Mouse (Mus musculus) liver, embryonic 12.5 days (tissue): Measurements from ENCODE around the gene Wdr1. TPM values are rescaled to one million over a fixed set of nuclear protein-coding genes. Genes with fewer than 3 reads are reported as not detected.
"Not testable (repeated sequence)": the region's sequence is repeated elsewhere in the genome, so short reads cannot be mapped to it uniquely, and the experiment has no call there.

Experiments used
- ATAC-seq: fragments of 200-750 bp; cut with Nextera tagmentation; 2 replicates; pipeline ENCODE4 v1.8.0; 2017; ENCODE audit warnings: moderate number of reproducible peaks, mild to moderate bottlenecking, moderate library complexity
- H3K27ac ChIP-seq: fragments of 300-500 bp; sonication (generic); 2 replicates; pipeline ENCODE4 v1.5.1; 2016; ENCODE audit warnings: mild to moderate bottlenecking
- H3K27me3 ChIP-seq: fragments of 300-500 bp; sonication (generic); replicated peaks from 2 replicates; pipeline ENCODE4 v1.6.1; 2016; ENCODE audit warnings: mild to moderate bottlenecking, moderate library complexity
- H3K36me3 ChIP-seq: fragments of 300-500 bp; sonication (generic); 2 replicates; pipeline ENCODE4 v1.6.1; 2016; ENCODE audit warnings: mild to moderate bottlenecking, moderate library complexity
- H3K4me1 ChIP-seq: fragments of 300-500 bp; sonication (generic); 2 replicates; pipeline ENCODE4 v1.6.1; 2016
- H3K4me2 ChIP-seq: fragments of 300-500 bp; sonication (generic); 2 replicates; pipeline ENCODE4 v1.6.1; 2016; ENCODE audit warnings: mild to moderate bottlenecking, moderate library complexity
- H3K4me3 ChIP-seq: fragments of 300-500 bp; sonication (generic); 2 replicates; pipeline ENCODE4 v1.5.1; 2016; ENCODE audit warnings: mild to moderate bottlenecking, moderate library complexity
- H3K9ac ChIP-seq: fragments of 300-500 bp; sonication (generic); 2 replicates; pipeline ENCODE4 v1.6.1; 2016; ENCODE audit warnings: mild to moderate bottlenecking, moderate library complexity
- H3K9me3 ChIP-seq: fragments of 300-500 bp; sonication (generic); replicated peaks from 2 replicates; pipeline ENCODE4 v1.6.1; 2016; ENCODE audit warnings: mild to moderate bottlenecking, moderate library complexity
- WGBS: fragments of 180-500 bp; shearing (Covaris S2); methylation state at CpG from one replicate; pipeline ENCODE4 v1.1.7; 2016; ENCODE audit not compliant: insufficient replicate concordance; 5-methylcytosine and 5-hydroxymethylcytosine counted together
- polyA plus RNA-seq: library from polyadenylated mRNA; unstranded; fragments of >200 nt; fragmentation: Nextera tagmentation; extraction: Ambion mirVana; gene quantifications from 2 replicates; pipeline ENCODE4 v1.2.1, GENCODE M21; 2016

Wdr1 gene
- polyA plus RNA-seq, 1 experiment from 2014 or later = 131 TPM

DNA sequence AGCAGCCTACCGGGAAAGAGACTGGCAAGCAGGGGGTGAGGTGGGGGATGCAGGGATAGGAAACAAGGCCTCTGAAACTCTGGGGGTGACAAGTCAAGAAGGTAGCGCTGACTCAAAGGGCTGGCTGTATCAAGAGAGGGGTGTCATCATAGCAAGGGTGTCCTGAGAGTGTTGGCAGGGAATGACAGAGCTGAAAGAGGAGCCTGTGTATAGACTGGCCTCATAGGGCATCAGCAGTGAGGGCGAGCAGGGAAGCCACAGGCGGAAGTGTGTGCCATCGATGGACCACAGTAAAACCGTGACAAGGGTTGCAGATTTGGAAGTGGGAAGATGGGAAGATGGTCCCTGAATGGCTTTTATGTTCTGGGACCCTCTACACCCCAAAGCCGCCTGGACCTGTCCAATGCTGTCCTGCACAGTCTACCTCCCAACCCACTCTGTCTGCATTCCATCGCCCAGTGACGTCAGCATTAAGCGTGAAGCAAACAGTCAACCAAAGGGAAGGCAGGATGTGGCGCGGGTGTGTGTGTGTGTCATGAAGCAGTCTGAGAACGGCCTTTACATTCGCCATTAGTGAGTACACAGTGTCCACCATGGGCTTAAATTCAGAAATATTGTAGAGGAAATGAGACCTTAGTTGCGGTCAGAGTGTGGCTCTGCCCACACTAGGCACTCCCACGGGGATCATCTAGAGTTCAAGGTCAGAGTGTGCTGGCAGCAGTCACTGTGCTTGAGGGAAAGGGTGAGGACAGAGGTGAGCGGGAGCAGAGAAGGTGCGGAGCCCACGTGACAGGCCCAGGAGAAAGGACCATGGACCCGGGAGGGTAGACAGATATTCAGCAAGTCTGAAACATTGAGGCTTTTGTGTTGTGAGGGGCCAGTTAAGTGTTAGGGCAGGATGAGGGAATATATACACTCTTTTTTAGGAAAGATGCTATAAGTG lies 74.1 kb downstream of the Wdr1 start:
- peaks cover 3% of the 10 kb centered on the region; the same call in 1 of the 2 replicates for H3K27me3 ChIP-seq
- H3K36me3 ChIP-seq = no peaks in the 10 kb centered on the region
- peaks cover 54% of the 10 kb centered on the region for H3K4me1 ChIP-seq
- H3K9ac ChIP-seq = 0 out of 2 replicates have a peak overlapping the region, but pooled peaks have one; percentile 5
- no peak overlapping the region for H3K27ac ChIP-seq
- H3K4me2 ChIP-seq = peak overlapping the region; percentile 32
- 0 out of 2 replicates have a peak overlapping the region, but pooled peaks have one; percentile 10 for H3K4me3 ChIP-seq
- WGBS = 72% methylated on average over 20 of the region's 20 CpGs
- ATAC-seq = no peak
- no peaks in the 10 kb centered on the region for H3K9me3 ChIP-seq

GRCm38 (mm10) chr5:38488026-38488425 lies 75.0 kb downstream of the Wdr1 start:
- peaks cover 53% of the 10 kb centered on the region for H3K4me1 ChIP-seq
- H3K27ac ChIP-seq = peak overlapping the region; percentile 61; the same call in 1 of the 2 replicates
- no peaks in the 10 kb centered on the region for H3K9me3 ChIP-seq
- 0 out of 2 replicates have a peak overlapping the region, but pooled peaks have one; percentile 10 for H3K4me3 ChIP-seq
- H3K27me3 ChIP-seq = peaks cover 3% of the 10 kb centered on the region; the same call in 1 of the 2 replicates
- no peaks in the 10 kb centered on the region for H3K36me3 ChIP-seq
- peak overlapping the region; percentile 30; the same call in 1 of the 2 replicates for H3K9ac ChIP-seq
- H3K4me2 ChIP-seq = peak overlapping the region; percentile 32
- no peak for ATAC-seq
- 64% methylated on average over 6 of the region's 6 CpGs for WGBS

GRCm38 (mm10) chr5:38487247-38487646 lies 75.8 kb downstream of the Wdr1 start:
- Histone ChIP-seq H3K27ac (peak overlapping the region; percentile 61), H3K27me3 (peaks cover 3% of the 10 kb centered on the region; the same call in 1 of the 2 replicates), H3K4me3 (no peak overlapping the region), H3K4me2 (peak overlapping the region; percentile 32), H3K4me1 (peaks cover 60% of the 10 kb centered on the region), H3K9ac (peak overlapping the region; percentile 30), H3K36me3 (no peaks in the 10 kb centered on the region), H3K9me3 (no peaks in the 10 kb centered on the region)
- peak; percentile 90 for ATAC-seq
- 48% methylated on average over 4 of the region's 4 CpGs for WGBS

DNA sequence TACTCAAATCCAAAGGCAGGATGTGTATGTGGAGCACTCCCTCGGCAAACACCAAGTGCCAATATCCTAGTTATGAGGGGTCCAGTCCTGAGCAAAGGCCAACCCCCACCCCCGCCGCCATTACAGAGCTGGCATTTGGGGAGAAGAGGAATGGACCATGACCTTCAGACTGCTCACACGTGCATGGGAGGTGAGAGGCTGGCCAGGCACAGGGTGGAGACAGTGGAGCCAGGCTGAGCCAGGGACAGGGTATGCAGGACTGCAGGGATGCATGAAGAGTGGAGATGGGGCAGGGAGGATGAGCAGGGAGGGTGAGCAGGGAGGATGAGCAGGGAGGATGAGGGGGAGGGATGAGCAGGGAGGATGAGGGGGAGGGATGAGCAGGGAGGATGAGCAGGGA lies 77.1 kb downstream of the Wdr1 start:
- no peaks in the 10 kb centered on the region for H3K36me3 ChIP-seq
- no peaks in the 10 kb centered on the region for H3K9me3 ChIP-seq
- ATAC-seq = no peak
- H3K4me2 ChIP-seq = no peak overlapping the region
- peaks cover 63% of the 10 kb centered on the region for H3K4me1 ChIP-seq
- no peak overlapping the region for H3K27ac ChIP-seq
- WGBS = 58% methylated on average over 4 of the region's 4 CpGs
- peaks cover 3% of the 10 kb centered on the region; the same call in 1 of the 2 replicates for H3K27me3 ChIP-seq
- H3K4me3 ChIP-seq = no peak overlapping the region
- no peak overlapping the region for H3K9ac ChIP-seq

DNA sequence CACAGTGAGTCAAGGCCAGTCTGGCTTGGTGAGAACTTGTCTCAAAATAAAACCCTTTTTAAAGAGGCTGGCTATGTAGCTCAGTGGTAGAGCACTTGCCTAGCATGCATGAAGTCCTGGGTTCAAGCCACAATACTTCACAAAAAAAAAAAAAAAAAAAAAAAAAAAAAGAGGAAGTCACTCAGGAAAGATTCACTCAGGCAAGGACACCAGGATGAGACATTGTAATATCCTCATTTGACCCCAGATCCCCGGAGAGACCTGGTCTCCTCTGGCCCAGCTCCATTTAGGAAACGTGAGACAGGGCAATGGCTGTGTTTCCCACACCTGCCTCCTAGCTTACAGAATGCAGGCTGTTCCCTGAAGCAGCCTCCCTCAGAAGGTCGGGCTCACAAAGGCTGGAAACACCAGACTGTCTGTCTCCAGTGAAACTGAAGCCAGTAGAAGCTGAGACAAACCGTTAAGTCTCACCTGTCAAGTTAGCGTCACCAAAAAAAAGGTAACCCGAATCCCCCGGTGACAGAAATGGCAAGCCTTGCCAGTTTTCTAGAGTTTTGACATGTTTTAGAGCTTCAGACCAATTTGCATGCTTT lies 79.4 kb downstream of the Wdr1 start:
- Histone ChIP-seq H3K4me3 (no peak overlapping the region), H3K36me3 (no peaks in the 10 kb centered on the region), H3K27me3 (no peaks in the 10 kb centered on the region), H3K9ac (no peak overlapping the region), H3K9me3 (no peaks in the 10 kb centered on the region), H3K27ac (no peak overlapping the region), H3K4me2 (no peak overlapping the region), H3K4me1 (peaks cover 65% of the 10 kb centered on the region)
- WGBS = 52% methylated on average over 7 of the region's 7 CpGs
- ATAC-seq = no peak

GRCm38 (mm10) chr5:38480822-38481707 lies 82.0 kb downstream of the Wdr1 start:
- Histone ChIP-seq H3K4me2 (peak overlapping the region; percentile 93), H3K4me1 (peaks cover 60% of the 10 kb centered on the region), H3K9ac (peak overlapping the region; percentile 80), H3K36me3 (peaks cover 13% of the 10 kb centered on the region), H3K27ac (peak overlapping the region; percentile 86), H3K4me3 (peak overlapping the region; percentile 64), H3K27me3 (no peaks in the 10 kb centered on the region), H3K9me3 (no peaks in the 10 kb centered on the region; the same call in 1 of the 2 replicates)
- ATAC-seq = no peak
- 71% methylated on average over 10 of the region's 10 CpGs for WGBS

DNA sequence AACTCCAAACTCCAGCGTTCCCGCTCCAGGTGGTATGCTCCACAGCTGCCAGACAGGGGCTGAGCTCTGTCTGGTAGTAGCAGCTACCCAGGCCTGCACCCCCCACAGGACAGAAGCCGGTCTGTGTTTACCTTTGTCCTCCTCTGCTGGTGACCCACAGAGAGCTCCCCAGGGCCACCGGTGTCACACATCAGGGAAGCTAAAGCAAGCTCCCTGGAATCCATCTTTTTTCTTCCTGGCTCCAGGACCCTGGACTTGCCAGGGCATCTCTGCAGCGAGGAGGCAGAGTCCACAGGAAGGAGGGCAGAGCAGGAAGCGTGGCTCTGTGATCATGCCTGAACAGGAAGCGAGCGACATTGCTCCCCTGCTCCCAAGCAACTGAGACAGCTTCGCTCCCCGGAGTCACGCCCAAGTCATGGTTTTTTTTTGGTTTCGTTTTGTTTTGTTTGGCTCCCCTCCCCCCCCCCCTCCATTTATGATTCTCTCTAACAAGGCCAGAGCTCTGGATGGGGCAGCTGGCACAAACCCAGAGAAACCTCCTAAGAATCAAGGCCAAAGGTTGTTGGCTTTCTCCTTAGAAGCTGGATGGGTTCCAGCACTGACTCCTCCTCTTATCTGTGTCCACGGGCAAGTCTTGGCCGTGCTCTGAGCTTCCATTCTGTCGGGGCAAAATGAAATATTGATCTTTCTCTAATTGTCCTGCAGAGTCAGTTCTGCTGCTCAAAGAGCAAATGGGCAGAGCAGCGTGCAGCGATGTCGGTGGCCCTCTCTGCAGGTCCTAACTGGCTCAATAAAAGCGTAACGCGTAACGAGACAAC lies 82.9 kb downstream of the Wdr1 start:
- Histone ChIP-seq H3K9ac (peak overlapping the region; percentile 80), H3K36me3 (peaks cover 16% of the 10 kb centered on the region), H3K4me2 (peak overlapping the region; percentile 93), H3K27ac (peak overlapping the region; percentile 86), H3K4me3 (peak overlapping the region; percentile 64), H3K27me3 (no peaks in the 10 kb centered on the region), H3K4me1 (peaks cover 60% of the 10 kb centered on the region), H3K9me3 (no peaks in the 10 kb centered on the region; the same call in 1 of the 2 replicates)
- peak; percentile 73 for ATAC-seq
- WGBS = 25% methylated on average over 20 of the region's 22 CpGs

DNA sequence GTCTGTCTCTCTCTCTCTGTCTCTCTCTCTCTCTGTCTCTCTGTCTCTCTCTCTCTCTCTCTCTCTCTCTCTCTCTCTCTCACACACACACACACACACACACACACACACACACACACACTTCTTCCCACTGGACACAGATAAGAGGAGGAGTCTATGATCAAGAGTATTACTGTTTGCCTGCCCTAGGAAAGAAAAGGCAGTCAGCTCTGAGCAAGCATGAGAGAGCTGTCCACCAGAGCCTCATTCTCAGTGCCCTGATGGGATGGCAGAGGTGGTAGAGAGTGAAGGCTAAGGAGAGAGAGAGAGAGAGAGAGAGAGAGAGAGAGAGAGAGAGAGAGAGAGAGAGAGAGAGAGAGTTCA lies 83.5 kb downstream of the Wdr1 start:
- H3K9ac ChIP-seq = peak overlapping the region; percentile 80
- H3K27ac ChIP-seq = peak overlapping the region; percentile 86
- peaks cover 60% of the 10 kb centered on the region for H3K4me1 ChIP-seq
- H3K27me3 ChIP-seq, H3K9me3 ChIP-seq: not testable (repeated sequence)
- H3K36me3 ChIP-seq = peaks cover 16% of the 10 kb centered on the region
- peak overlapping the region; percentile 64 for H3K4me3 ChIP-seq
- H3K4me2 ChIP-seq = peak overlapping the region; percentile 93
- ATAC-seq = peak; percentile 52

DNA sequence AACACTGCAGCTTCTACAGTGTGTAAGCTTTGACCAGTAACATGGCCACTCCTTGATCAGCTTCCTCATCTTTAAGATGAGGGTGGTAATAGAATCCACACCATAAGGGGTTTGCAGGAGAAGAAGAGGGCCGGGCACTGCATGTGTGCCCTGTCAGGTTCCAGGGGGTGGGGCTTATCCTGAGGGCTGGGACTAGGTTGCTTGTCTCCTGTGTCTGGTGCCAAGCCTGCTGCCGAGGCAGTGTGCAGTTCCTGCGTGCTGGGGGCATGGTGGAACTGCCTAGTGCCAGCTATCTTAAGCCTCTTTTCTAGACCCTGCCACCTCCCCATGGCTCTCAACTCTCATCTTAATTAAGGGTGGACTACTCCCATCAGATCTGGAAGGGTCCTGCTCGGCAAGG lies 84.0 kb downstream of the Wdr1 start:
- H3K27me3 ChIP-seq = no peaks in the 10 kb centered on the region
- H3K9ac ChIP-seq = peak overlapping the region; percentile 80
- H3K4me3 ChIP-seq = peak overlapping the region; percentile 64
- no peaks in the 10 kb centered on the region; the same call in 1 of the 2 replicates for H3K9me3 ChIP-seq
- WGBS = 13% methylated on average over 4 of the region's 4 CpGs
- ATAC-seq = peak; percentile 78
- peak overlapping the region; percentile 86 for H3K27ac ChIP-seq
- H3K36me3 ChIP-seq = peaks cover 16% of the 10 kb centered on the region
- H3K4me1 ChIP-seq = peaks cover 60% of the 10 kb centered on the region
- peak overlapping the region; percentile 93 for H3K4me2 ChIP-seq

- Histone ChIP-seq H3K4me1 (peaks cover 55% of the 10 kb centered on the region), H3K27me3 (no peaks in the 10 kb centered on the region), H3K4me3 (no peak overlapping the region), H3K9me3 (no peaks in the 10 kb centered on the region; the same call in 1 of the 2 replicates), H3K9ac (no peak overlapping the region), H3K4me2 (peak overlapping the region; percentile 10; the same call in 1 of the 2 replicates), H3K36me3 (peaks cover 16% of the 10 kb centered on the region), H3K27ac (peak overlapping the region; percentile 56)
- no peak for ATAC-seq
- 77% methylated on average over 7 of the region's 7 CpGs for WGBS
These were observed 85.1 kb downstream of the Wdr1 start for GRCm38 (mm10) chr5:38477731-38478445.
